Mouse (Mus musculus) right cerebral cortex, postnatal 36 days (tissue): ENCODE data around the gene Sema3a.

Experiments used
- DNase-seq, 2 experiments: peaks; one replicate each; pipeline ENCODE4 v3.0.0; 2022; ENCODE audit warnings: low spot score in 2 of 2, mixed read lengths in 1 of 2

Sema3a gene

GRCm38 (mm10) chr5:13421276-13421925 is 296.2 kb downstream of the Sema3a start:
- DNase-seq = no peak

DNA sequence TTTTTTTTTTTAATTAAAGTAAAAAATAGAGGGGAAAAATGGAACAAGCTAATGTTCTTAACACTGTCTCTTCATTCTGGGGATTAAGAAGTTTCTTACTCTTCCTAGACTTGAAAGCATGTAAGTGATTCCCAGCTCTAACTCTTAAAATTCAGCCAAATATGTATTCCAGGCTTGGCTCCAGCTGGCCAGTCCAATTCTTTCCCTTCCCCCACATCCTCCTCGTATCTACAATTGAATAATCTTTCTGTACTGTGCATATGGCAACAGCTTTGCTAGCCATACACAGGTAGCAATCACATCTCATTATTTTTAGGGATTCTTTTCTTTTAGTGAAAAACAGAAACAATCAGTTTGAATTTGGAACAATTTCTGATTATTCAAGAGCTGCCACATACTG is 303.5 kb downstream of the Sema3a start:
- DNase-seq = no peak

- DNase-seq = no peak
These were observed 306.6 kb downstream of the Sema3a start for GRCm38 (mm10) chr5:13431827-13432226.

DNA sequence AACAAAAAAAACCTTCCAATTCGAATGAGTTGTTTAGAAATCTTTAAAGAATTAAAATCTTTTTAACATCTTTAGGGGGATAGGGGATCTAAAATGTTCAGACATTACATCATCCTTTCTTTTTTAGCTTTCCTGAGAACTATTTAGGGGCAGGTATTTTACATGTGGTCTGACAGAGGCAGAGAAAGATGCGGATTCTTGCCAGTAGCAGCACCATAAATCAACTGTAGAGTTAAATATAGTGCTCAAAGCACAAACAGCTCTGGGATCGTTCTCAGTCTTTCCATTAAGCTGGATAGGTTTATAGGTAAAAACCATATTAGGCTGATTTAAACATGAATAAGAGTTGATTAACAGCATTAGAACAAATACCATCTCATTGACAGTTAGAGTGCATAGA is 307.4 kb downstream of the Sema3a start:
- DNase-seq = no peak

DNA sequence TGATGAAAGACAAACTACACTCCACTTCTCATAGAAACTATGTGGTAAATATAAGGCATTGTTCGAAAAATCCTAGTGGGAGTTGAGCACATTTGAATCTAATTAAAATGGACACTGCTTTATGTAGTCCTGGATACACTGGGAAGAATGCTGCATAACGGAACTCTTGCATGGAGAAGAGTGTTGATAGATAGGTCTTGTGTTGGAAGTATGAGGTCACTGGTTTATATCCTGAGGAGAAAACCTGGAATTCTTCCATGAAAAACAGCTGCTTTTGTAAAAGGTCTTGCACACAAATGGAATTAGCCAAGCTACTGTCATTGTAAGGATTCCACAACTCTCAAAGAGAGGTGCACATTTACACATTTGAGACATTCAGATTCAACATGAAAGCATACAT is 308.1 kb downstream of the Sema3a start:
- DNase-seq = no peak

DNA sequence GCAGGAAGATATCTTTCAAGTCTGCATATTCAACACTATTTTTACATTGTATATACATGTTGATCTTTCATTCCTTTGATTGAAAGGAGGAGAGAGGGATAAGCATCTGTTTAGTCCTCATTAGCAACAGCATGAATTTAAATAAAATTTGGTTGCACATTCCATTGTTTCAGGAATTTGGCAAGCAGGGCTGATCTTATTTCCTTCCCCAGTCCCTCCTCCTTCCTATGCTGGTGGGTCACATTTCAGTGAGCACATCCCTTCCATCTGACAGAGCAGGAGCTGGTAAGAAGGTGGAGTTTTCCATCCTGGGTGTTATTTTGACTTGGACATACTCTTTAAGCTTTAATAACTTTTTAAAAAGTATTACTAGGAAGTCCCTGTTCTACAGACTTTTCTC is 315.9 kb downstream of the Sema3a start:
- no peak for DNase-seq

DNA sequence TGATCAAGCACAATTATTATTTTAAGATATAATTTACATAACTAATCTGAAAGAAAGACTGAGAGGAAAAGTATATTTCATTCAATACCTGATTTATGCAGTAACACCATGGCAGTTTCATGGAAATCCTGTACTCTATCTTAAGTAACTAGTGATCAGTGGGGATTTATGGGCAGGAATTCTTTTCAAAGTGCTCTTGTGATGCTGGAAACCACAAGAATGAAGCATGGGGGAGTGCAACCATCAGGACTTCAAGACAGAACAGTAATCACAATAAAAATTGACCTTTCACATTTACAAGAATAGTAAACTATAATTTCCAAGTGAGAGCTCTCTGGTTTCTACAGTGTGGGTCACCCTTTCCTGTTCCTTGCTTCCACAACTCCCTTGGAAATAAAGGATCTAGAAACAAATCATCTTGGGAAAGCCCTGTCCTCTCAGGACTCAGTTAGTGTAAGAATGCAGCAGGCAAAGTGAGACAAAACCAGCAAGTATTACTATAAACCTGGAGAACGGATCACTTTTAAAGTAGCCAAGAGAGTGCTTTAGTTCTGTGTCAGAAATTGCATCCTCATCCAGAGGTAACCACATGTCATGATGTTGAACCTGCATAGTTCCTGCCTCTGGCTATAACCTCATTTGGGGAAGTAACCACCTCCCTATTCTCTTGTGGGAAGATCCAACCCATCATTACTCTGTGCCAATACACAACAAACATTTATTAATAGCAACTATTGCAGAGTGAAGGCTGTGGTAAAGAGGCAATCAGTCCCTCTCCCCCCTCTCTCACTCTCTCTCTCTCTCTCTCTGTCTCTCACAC is 335.2 kb downstream of the Sema3a start:
- no peak for DNase-seq

DNA sequence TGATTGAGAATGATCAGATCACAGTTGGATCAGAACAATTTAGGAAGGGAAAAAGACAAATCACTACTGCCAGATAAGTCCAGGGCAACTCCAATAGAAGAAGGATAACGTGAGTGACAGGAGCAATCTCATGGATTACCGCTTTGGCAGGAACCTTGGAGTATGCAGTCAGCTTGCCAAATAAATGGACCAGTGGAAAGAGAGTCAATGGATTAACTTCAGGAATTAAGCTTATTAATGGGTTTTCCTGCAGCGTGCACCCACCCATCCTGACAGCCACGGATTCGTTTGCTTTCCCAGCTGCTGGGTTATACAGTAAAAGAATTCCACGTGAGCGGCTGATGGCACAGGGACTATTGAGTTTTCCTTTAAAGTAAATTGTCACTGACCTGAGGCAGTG is 343.6 kb downstream of the Sema3a start:
- no peak for DNase-seq

DNA sequence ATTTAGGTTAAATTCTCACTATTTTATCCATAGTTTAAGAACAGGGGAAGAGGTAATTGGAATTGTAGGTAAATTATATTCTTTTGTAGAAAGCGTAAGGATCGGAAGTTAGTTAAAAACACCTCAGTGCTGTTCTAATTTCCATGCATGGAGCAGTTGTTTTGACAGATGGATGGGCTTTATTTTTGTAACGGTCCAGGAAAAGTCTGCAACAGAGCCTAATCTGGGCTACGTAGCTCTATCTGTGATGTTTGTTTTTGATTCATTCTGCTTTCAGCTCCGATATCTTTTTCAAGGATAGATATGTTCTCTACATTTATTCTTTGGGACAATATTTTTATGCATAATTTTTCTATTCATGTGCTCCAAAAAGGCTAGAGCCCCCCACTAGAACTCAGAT is 344.2 kb downstream of the Sema3a start:
- DNase-seq = no peak

- DNase-seq = no peak
These were observed 345.1 kb downstream of the Sema3a start for GRCm38 (mm10) chr5:13470057-13470905.

- DNase-seq = no peak
These were observed 352.4 kb downstream of the Sema3a start for GRCm38 (mm10) chr5:13477653-13478052.

- no peak for DNase-seq
These were observed 363.5 kb downstream of the Sema3a start for GRCm38 (mm10) chr5:13488671-13489070.

DNA sequence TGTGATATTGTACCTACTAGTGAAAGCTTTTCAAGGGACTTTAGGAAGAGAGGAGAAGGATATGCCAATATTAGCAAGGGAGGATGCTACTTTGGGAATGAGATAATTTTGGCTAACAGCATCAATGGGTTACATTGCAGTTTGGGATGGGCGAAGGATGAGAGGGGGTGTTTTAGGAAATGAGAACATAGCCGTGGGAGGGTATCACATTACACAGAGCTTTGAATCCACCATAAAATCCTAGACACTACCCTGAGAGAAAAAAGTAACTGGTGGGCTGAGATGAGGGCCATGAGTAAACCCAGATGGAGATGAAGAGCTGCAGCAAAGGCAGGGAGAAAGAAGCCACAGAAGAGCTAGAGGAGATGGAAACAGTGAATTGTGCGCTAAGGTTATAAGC is 370.8 kb downstream of the Sema3a start:
- peak in 1 of 2 experiments; percentile 22 for DNase-seq

- peak; percentile 44 to 64 for DNase-seq
These were observed 374.6 kb downstream of the Sema3a start for GRCm38 (mm10) chr5:13499835-13500234.

DNA sequence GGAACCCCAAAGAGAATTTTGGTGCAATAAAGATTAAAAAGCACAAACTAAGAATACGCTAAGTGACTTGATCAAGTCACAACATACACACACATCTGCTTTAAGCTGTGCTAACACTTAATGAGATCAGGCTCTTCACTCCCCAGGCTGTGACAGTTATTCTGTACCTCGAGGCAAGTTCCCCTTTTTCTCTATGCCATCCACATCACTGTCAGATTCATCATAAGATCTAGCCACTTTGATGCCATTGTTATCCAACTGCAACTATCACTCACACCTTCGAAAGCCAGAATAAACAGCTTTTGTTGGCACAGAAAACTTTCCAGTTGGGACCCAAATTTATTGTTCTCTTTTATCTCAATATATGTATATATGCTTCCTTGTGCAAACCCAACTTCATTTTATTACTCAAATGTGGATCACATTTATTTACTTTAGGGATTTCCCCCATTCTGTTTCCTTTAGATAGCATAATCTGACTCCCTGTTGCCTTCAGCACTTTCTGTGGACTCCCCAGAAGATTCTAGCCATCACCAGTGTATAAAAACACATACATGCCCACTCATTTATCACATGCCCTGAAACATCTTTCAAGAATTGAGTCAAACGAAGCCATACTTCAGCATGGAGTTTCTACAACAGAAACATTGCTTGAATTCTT is 380.8 kb downstream of the Sema3a start:
- DNase-seq = no peak

DNA sequence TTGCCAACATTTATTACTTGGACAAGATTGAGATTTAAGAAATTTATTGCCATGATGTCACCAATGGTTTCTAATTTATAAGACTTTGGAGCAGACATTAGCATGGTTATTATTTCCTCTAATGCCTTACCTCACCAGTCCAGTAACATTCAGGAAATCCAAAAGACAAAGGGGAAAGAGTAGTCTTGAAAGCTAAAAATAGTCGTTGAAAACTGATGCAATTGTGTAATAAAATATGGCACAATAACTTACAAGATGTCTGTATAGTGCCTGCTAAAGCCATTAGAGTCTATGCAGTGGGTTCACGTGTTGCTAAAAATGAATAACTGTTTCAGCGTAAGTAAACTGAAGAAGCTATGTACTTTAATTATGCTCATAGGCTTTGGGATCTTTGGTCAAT is 383.9 kb downstream of the Sema3a start:
- DNase-seq = no peak

DNA sequence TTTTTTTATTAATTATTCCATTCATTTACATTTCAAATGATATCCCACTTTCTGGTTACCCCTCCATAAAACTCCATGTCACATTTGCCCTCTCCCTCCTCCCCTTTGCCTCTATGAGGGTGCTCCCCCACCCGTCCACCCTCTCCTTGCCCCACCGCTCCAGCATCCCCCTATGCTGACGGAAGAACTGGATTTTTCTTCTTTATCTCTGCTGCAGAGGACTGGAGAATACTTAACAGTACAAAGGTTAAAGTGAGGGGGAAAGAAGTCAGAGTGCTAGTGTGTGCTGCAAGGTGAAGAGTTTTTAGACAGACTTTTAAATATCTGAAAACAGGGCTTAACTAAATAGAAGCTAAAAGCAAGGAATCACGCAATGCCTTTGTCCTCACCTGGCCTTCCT is 391.8 kb downstream of the Sema3a start:
- no peak for DNase-seq

DNA sequence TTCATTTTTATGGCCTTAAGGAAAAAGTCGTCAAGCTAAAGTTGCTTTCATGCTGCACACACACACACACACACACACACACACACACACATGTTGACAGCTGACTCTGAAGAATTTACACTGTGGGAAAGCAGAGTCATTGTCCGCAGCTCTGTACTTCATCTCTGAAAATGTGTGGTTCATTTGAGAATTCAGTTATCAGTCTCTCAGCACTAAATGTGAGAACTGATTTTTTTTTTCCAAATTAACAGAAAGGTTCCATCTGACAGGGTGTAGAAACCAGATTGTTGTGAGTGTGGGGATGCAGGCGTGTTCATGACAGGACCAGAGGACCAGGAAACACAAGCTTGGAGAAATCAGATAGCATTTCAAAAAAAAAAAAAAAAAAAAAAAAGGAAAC is 400.4 kb downstream of the Sema3a start:
- DNase-seq = no peak

DNA sequence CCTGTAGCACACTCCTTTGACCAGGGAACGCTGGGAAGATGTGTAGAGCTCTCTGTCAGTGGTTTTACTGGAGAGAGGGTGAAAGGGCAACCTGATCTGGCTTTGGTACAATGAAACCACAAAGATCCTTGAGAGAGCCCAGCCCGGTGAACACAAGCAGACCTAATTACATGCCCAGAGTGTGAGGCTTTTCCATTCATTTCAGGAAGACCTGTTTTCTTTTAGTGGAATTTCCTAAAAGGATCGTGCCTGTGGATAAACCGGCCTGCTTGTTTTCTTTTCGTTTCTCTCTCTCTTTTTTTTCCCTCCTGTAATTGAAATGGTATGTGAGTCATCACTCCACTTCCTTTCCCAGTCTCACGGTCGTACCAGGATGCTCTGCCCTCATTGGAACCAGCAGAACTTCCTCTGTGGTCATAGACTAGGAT is 401.8 kb downstream of the Sema3a start:
- no peak for DNase-seq

- no peak for DNase-seq
These were observed 404.0 kb downstream of the Sema3a start for GRCm38 (mm10) chr5:13529226-13529625.

GRCm38 (mm10) chr5:13547472-13548209 is 422.4 kb downstream of the Sema3a start:
- DNase-seq = no peak
